Mouse (Mus musculus) layer of hippocampus, postnatal 14 days (tissue): ENCODE data around the gene Isl1. TPM values are rescaled to one million over a fixed set of nuclear protein-coding genes. Genes with fewer than 3 reads are reported as not detected.

Experiments
- DNase-seq, 2 experiments: peaks; one replicate each; pipeline ENCODE4 v3.0.0; 2021 to 2022; ENCODE audit warnings: low spot score in 2 of 2, mixed read lengths in 1 of 2
- long read RNA-seq, 2 experiments: library from polyadenylated mRNA; stranded (forward); transcript quantifications; one replicate each; pipeline ENCODE4 v2.0.0; 2021
- total RNA-seq, 2 experiments: library from RNA; stranded (reverse); gene quantifications; 2 replicates each; pipeline ENCODE4 v1.2.3; 2021

Isl1 gene
- total RNA-seq, result under 1 TPM in 1 of 2 experiments, not detected in 1; 0.60 TPM
- long read RNA-seq, experiment 1, result 0 reads
- long read RNA-seq, experiment 2, partial matches to known transcripts, result 0 of 1 reads
- long read RNA-seq, experiment 2, other reads (novel, unspliced or antisense), result 0 of 1 reads

- peak in 1 of 2 experiments; percentile 34 for DNase-seq
These were observed at the start of gene Isl1 for GRCm38 (mm10) chr13:116309584-116310462. Gene Isl1, minus strand, starts transcription at chr13:116309689.

GRCm38 (mm10) chr13:116335763-116336162 lies 26.3 kb upstream of the Isl1 start:
- DNase-seq, result no peak

DNA sequence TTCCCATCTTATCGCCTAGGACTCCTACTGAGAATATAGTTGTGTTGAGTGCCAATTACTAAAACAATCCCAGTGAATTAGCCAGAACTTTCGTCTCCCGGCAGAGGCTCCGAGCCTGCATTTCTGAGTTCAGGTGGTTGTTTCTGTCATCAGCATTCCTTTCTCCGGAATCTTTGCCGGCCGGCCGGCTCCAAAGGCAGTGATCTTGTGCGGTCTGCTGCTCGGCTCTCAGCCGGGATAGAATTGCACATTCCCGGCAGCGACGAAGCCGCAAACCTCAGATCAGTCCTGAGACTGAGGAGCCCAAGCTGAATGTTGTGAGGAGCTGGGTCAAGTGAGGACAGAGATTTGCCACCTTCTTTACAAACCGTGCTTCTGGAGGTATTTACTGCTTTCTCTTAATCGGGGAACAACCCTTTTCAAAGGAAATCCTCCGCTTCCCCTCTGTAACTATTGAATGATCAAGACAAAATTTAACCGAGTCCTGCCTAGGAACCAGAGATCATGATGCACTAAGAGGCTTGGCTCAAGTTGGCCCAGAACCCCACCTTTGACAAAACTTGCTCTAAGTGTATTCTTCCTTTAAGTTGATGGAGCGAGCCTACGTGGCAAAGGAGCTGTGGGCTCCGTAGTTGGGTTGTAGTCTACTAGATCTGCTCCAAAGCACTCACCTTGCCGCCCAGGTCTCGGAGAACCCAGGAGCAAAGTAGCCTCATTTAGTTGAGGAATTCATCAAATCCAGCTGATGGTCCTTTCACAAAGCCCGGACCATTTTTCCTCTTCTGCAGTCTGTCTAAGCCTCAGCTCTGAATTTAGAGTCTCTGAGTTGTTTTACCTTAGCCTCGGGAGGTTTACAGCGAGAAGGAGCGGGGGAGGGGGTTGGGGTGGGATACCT lies 4.4 kb upstream of the Isl1 start:
- DNase-seq, result no peak

DNA sequence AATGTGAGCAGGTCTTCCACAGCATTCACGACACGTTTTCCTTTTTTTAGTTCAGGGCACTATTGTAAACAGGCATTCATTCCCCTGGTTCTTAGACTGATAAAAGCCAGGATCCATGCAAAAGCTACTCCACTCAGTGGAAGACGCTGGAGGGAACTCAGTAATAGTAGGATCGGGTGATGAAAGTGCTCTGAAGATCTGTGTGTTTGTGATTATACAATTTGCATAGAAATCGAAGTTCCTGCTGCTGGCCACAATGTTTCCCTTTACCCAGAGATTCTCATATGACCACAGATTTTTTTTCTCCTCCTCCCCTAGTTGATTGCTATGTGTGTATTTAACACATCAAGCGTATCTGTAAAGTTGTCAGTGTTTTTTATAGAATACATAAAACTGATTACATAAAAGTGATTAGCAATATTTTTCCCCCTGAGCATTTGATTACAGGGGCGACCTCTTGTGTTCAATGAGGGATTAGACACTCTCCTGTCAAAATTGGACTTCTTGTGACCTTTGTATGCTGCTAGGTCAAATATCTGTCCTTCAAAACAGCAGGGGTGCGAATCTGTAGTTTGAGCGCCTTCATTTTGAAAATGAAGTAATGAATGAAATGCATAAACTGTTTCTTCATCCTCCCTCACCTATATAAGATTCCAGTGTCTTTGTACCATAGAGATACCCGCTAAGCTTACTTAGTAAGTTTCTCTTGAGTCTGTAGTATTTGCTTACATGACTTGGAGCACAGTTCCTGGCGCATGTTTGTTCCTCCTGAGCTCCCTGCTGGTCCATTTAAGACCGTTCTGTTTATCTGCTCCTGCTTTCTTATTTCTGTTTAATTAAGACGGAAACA lies 2.6 kb upstream of the Isl1 start:
- no peak for DNase-seq

- DNase-seq, result no peak
These were observed 1.5 kb upstream of the Isl1 start for GRCm38 (mm10) chr13:116311011-116311410.

DNA sequence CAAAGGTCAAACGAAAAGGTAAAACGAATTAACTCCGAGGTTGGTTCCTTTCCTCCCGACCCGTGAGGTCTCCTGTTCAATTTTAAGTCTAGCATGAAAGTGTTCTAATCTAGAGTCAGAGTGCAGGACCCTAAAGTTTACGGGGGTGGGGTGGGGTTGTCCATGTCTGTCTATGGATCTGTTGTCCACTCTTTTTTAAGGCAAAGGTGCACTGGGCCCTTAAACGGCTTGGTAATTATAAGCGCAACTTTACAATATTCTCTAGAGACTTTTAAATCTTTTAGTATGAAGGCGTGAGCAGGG lies 925 bp upstream of the Isl1 start:
- peak in 1 of 2 experiments; percentile 6 for DNase-seq

- DNase-seq, result peak in 1 of 2 experiments; percentile 29
These were observed 431 bp downstream of the Isl1 start for GRCm38 (mm10) chr13:116308933-116309583.

GRCm38 (mm10) chr13:116308121-116308932 lies 1.2 kb downstream of the Isl1 start:
- peak in 1 of 2 experiments; percentile 19 for DNase-seq

GRCm38 (mm10) chr13:116306591-116306990 lies 2.9 kb downstream of the Isl1 start:
- DNase-seq, result no peak

GRCm38 (mm10) chr13:116305721-116306120 lies 3.8 kb downstream of the Isl1 start:
- DNase-seq, result no peak

GRCm38 (mm10) chr13:116304713-116305470 lies 4.6 kb downstream of the Isl1 start:
- no peak for DNase-seq

DNA sequence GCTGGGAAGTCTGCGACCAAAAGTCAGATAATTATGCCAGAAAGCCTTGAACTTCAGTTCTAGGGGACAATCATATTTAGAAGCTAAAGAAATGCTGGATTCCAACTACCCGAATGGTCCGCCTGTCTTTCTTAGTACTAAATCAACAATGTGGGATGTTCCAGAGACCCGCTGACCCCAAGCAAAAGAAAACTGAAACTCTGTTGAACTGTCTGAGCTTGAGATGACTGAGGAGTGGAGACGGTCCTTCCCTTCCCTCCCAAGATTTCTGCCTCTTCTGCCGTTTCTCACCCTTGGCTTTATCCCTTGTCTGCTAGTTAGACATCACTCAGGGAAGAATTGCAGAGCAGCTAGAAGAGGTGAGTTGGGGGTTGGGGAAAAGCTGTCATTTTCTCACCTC lies 5.7 kb downstream of the Isl1 start:
- DNase-seq, result peak in 1 of 2 experiments; percentile 3

DNA sequence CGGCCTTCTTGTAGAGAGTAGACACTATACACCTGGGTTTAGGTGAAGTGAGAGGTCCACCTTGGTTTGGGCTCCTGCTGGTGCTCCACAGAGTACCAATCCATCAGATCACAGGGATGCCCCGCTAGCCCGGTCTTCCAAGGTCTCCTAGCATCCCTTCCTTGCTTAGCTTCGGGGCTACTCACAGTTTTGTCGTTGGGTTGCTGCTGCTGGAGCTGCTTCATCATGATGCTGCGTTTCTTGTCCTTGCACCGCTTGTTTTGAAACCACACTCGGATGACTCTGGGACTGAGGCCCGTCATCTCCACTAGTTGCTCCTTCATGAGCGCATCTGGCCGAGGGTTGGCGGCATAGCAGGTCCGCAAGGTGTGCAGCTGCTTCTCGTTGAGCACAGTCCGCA lies 6.6 kb downstream of the Isl1 start:
- DNase-seq, result no peak

DNA sequence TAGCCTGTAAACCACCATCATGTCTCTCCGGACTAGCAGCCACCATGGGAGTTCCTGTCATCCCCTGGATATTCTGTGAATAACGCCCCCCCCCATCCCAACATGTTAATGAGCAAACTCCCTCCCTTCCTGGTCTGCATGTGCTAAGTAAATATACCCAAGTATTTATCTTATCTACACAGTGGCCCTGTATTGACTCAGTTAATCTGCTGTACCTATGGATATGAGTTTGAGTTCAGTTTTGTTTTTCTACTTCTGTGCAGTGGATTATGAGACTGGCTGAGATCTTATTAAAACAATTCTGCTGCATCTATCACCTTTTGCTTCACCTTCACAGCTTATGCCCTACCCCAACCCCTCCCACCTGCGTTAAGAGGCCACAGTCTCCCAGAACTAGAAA lies 7.8 kb downstream of the Isl1 start:
- no peak for DNase-seq

GRCm38 (mm10) chr13:116299241-116299640 lies 10.2 kb downstream of the Isl1 start:
- no peak for DNase-seq

DNA sequence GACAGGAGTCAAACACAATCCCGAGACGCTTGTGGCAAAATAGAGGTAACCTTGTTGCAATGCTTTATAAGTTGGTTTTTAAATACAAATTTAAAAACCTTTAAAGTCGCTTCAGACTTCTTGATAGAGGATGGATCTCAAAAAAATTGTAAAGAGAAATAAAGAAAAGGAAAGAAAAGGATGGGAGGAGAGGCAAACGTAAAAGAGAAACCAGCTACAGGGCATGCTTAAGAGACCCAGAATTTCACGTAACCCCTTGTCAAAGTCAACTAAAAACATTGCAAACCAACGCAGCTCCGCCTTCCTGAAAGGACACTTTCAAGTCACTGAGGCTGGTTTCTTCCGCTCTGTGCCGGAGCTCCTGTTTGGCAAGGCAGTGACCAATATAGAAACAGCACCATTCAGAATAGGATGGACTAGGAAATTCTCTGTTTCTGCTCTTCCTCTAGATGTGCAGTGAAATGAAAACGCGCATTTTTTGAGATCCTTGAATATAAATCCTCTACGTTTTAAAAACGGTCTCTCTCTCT lies 10.8 kb downstream of the Isl1 start:
- no peak for DNase-seq

DNA sequence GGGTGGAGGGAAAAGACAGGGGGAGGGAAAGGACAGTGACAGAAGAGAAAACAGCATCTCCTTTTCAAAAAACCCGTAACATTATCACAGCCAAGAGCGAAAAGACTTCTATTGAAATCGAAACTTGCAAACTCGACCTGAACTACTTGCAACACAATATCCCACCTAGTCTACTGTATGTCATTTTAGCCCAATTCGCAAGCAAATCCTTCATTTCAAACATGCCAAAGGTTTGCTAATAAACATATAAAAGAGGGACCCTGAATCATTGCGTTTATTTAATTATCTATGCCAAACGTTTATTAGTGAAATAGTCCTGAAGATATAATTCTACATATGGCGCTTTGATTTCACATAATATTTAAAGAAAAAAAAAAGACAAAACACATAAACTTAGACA lies 11.5 kb downstream of the Isl1 start:
- no peak for DNase-seq

GRCm38 (mm10) chr13:116297048-116297811 lies 12.3 kb downstream of the Isl1 start:
- DNase-seq, result no peak
